Mouse (Mus musculus): ENCODE results near the gene Rhoh.

Rhoh gene

DNA sequence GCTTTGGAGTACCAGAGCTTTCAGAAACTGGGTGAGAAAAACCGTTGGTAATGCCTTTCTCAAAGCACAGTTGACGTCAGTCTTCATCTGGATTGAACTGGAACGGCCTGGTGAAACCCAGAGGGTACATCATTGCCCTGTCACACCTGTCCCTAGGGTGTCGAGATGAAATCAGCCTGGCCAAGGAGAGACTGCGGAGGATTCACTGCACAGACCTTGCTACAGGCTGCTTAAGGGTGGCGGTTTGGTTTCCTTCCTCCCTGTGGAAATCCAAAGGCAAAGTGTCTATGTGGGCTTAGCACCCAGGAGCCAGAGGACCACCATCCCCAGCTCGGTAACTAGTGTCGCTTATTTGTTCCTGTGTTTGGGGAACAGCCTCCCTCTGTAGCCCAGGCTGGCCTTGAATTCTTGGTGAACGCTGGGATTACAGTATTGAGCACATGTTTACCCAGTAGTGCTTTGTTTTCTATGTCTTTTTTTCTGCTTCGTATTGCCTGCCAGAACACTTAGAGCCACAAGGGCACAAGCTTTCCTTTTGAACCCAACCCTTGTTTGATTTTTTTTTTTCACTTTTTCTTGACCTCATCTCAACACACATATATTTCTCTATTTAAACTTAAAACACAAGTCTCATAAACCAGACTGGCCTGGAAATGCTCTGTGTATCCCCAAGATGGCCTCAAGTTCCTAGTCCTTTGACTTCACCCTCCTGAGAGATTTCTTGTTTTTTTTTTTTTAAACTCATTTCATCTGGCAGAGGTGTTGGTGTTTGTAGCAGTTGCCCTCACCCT is at the start of gene Rhoh:
Rhoh (plus strand) TSS at position 60 of the 791 bp plus-strand sequence.
- no peak for DNase-seq (ENCODE audit: low spot score in 2 of 2)

DNA sequence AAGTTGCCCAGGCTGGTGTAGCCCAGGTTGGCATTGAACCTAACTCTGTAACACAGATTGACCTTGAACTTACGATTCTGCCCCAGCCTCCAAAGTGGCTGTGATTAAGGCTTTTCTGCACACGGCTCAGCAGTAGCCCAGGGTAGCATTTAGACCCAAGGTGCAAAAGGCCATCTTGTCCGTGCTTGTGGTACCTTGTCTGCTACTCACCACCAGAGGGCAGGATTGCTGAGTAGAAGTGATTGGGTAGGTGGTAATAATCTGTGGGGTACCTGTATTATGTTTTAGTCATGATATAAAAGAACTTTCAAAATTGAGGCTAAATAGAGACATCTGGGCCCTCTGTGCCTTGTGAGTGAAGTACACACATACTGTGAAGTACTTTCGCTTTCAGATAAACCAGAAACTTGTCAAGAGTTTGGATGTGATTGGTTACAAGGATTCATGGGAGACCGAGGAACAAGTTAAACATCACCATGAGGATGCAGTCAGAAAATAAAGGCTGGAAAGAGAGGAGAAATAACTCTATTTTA is 37.3 kb upstream of the Rhoh start:
- no peak for DNase-seq (ENCODE audit: low spot score in 2 of 2)

DNA sequence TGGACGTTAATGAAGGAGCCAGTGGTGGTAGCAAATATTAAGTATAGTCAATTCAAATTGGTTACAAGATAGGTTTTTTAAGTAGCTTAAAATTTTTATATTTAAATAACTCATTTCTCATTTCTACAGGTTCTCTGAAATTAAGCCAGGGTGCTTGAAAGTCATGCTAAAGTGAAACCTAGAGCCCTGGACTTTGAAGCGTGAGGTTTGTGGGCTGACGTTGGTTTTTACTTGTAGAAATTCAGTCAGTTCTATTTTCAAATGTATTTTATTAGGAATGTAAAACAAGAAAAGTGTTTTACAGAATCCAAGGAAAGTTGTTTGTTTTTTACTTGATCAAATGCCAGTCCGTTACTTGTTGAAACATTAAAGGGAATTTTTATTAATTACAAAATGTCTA is 34.5 kb upstream of the Rhoh start:
- no peak for DNase-seq (ENCODE audit: low spot score in 2 of 2)

- no peak for DNase-seq (ENCODE audit: low spot score in 2 of 2)
Measured at GRCm38 (mm10) chr5:65827102-65827501, 33.9 kb upstream of the Rhoh start.

GRCm38 (mm10) chr5:65828261-65828660 is 32.8 kb upstream of the Rhoh start:
- no peak for DNase-seq (ENCODE audit: low spot score in 2 of 2)

- no peak for DNase-seq (ENCODE audit: low spot score in 2 of 2)
Measured at GRCm38 (mm10) chr5:65829059-65829458, 32.0 kb upstream of the Rhoh start.

DNA sequence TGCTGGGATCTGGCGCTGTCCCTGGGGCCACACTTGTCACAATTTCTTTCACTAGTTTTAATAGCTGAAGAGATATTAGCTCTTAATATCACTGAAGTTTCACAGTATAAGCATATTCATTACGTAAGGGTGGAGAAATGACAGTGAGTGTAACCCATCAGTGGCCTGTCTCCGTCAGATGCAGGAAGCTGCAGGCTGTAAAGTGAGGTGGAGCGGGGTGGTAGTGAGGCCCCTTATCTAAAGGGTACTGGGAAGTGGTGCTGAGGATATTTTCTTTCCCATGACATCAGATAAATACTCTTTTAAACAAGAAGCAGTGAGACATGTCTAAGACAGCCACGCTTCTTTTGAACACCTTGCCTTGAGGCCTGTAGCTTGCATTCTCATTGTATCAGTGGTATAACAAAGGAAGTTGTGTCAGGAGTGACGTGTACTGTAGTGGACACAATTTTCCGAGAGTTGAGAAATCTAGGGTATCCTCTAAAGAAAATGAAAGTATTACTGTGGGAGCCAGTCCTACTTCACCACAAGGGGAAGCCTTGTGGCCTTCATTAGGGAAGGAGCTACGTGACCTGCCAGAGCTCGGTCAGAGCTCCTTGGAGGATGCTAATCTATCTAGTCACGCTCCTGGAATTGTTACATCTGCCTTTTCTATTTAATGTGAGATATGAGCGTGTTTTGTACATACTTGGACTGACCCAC is 28.9 kb upstream of the Rhoh start:
- no peak for DNase-seq (ENCODE audit: low spot score in 2 of 2)

DNA sequence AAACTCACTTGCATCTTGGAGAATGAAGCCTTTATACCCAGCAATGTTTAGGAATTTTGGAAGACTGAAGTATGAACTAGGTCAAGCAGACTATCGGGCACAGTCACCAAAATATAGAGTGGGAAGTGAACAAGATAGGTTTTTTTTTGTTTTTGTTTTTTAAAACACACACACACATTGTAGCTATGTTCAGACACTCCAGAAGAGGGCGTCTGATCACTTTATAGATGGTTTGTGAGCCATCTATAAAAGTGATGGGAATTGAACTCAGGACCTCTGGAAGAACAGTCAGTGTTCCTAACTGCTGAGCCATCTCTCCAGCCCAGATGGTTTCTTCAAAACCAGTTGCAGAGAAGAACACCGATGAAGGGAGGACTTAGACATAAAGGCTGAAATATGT is 27.9 kb upstream of the Rhoh start:
- no peak for DNase-seq (ENCODE audit: low spot score in 2 of 2)

DNA sequence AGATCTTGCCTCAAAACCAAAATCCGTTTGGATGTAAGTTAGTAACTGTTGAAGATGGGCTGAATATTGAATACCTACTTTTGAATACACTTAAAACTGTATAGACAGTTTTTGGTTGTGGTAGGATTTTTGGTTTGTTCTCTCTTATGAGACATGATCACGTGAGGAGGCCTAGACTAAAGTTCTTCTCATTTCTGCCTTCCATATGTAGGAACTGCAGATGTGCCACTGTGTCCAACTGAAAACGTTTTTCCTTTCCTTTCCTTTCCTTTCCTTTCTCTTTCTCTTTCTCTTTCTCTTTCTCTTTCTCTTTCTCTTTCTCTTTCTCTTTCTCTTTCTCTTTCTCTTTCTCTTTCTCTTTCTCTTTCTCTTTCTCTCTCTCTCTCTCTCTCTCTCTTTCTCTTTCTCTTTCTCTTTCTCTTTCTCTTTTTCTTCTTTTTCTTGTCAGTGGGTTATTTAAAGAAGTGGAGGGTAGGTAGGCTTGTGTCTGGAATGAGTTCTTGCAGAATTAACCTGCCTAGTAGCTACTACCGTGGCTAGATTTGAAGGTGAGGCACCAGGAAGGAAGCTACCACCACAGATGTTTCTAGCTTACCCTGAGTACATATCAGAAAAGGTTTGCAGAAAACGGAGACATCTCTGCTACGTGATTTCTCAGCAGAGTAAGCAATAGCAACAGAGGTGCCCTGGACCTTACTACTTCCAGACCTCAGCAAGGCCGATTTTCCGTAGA is 27.1 kb upstream of the Rhoh start:
- DNase-seq (ENCODE audit: low spot score in 2 of 2), result no peak

DNA sequence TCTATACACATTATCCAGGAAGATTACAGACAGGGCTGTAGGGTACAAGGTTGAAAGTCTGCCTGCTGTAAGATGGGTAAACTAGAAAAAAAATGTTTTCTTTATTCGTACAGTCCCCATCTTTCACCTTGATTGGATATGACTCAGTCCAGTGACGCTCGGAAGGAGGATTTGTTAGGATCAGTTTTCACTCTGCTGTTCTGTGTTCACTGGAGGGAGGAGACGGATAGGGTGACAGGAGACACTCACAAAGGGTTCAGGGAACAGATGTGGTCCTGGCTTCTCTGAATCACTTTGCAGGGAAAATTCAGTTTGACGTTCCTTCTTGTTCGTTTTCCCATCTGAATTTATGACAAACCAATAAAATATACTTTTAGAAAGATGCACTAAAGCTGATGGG is 23.0 kb upstream of the Rhoh start:
- peak in 1 of 2 experiments; percentile 6 for DNase-seq (ENCODE audit: low spot score in 2 of 2)

GRCm38 (mm10) chr5:65842947-65843346 is 18.1 kb upstream of the Rhoh start:
- no peak for DNase-seq (ENCODE audit: low spot score in 2 of 2)

DNA sequence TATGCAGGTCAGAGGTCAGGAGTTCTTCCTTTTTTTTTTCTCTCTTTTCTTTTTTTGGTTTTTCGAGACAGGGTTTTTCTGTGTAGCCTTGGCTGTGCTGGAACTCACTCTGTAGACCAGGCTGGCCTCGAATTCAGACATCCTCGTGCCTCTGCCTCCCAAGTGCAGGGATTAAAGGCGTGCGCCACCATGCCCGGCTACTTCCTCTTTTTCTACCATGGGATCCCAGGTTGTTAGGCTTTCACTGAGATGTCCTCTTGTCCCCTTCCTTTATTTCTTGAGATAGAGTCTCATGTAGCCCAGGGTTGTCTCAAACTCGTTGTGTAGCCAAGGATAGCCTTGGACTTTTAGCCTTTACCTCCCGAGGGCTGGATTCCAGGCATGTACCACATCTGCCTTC is 14.5 kb upstream of the Rhoh start:
- no peak for DNase-seq (ENCODE audit: low spot score in 2 of 2)

DNA sequence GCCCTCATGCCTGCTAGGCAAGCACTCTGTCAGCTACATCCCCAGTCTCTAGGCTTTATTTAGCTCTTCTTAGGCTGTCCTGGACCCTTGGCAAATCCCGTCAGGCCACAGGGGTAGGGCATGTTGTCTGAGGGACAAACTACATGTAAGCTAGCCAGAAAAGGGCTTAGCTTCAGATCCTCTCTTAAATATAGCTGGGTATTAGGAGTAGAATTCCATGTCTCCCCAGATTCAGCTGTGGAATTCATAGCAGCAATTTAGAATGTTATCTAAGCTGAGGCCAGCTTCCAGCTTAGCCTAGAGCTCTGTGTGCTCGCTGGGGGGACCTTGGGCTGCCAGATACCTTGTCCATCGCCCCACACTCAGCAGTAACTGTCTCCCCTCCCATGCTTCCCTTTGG is 14.1 kb upstream of the Rhoh start:
- no peak for DNase-seq (ENCODE audit: low spot score in 2 of 2)

DNA sequence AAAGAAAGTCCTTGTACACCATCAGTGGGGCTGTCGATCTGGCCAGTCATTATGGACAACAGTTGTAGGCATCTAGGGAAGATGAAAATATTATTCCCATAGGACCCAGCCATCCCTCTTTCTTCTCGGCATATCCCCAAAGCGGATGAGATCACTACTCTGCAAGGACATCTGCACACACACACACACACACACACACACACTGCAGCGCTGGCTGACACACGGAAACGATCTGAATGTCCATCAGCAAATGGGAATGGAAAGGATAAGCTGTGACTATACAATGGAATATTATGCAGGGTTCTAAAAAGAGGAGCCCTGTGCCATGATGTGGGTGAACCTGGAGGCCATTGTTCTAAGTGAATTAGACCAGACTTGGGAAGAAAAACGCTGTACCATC is 13.4 kb upstream of the Rhoh start:
- no peak for DNase-seq (ENCODE audit: low spot score in 2 of 2)

DNA sequence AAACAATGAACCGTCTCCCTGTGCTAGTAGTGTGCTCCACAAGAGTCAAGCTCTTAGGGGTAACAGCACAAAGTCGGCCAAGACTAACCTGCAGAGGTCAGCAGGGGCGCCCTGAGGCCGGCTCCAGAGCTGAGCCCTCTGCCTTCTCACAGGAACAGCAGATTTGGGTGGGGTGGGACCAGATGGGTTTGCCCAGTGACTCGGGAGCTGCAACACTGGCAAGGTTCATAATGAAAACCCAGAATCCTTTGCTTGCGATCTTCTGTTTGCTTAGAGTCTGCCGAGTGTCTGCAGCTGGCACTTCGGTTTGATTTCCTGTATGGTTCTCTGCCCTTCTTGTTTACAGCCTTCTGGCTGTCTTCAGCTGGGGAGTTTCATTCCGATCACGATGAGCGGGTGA is 10.2 kb upstream of the Rhoh start:
- DNase-seq (ENCODE audit: low spot score in 2 of 2), result no peak

DNA sequence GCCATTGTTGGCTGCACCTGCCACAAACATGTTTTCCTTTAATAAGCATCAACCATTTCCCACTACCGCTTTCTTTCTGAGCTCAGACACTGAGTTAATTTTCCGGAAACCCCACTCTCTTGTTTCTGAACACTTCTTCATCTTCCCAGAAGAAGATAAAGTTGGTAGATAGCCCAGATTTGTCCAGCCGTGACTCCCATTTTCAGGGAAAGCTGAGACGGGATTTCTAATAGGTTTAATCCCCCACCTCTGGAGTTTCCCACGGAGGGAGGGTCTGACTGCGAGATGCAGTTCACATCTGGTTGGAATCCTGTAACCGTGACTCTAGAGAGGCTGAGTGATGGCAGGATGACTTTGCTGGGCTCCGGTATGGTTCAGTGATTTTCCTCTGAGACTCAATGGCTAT is 6.2 kb upstream of the Rhoh start:
- no peak for DNase-seq (ENCODE audit: low spot score in 2 of 2)

DNA sequence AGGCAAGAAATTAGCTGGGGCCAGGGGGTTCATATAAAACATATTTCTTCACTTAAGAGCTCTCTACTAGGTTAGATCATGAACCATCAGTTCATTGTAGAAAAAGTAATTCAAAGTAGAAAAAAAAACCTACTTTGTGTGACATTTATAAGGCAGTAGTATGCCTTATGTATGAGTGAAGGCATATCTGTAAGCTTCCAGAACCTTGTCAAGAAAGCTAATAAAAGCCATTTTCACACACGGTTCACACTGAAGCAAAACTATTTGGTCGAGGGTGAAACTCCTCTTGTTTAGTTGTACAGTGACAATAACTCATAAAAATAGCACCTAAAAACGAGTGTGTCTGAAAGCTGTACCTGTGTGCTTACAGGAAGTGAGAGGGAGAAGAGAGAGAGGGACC is 5.4 kb upstream of the Rhoh start:
- DNase-seq (ENCODE audit: low spot score in 2 of 2), result no peak

- DNase-seq (ENCODE audit: low spot score in 2 of 2), result no peak
Measured at GRCm38 (mm10) chr5:65856591-65857411, 4.2 kb upstream of the Rhoh start.

DNA sequence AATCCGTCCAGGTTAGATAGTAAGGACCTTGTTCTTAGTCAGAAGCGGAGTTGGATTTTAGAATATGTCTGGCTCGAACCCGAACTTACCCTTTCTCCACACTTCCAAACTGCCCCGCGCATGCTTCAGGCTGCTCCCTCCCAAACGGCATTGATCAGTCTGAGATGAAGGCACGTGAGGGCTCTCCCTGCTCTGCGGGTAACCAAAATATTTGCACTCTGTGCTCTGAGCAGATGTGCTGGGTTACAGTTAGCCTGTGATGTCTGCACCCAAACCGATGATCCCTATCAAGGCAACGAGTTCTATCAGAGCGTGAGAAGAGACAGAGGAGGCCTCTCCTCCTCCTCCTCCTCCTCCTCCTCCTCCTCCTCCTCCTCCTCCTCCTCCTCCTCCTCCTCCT is 3.1 kb upstream of the Rhoh start:
- DNase-seq (ENCODE audit: low spot score in 2 of 2), result no peak

GRCm38 (mm10) chr5:65858355-65858754 is 2.7 kb upstream of the Rhoh start:
- no peak for DNase-seq (ENCODE audit: low spot score in 2 of 2)

GRCm38 (mm10) chr5:65858898-65859297 is 2.1 kb upstream of the Rhoh start:
- DNase-seq (ENCODE audit: low spot score in 2 of 2), result no peak

DNA sequence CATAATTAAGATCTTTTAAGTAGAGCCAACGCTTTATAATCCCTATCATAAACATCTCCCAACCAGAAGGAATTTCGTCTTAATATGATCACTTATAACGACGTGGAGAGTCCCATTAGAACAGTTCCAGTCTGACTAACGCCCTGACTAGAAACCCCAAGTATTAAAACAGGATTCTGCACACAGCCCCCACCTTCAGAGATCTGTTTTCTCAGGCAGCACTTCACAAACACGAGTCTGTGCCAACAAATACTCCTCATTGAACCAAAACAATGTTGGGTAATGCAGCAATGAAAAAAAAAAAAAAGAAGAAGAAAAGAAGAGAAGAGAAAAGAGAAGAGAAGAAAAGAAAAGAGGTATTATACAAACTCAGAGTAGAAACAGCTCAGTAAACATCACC is 1.6 kb upstream of the Rhoh start:
- no peak for DNase-seq (ENCODE audit: low spot score in 2 of 2)

All from urinary bladder, postnatal 4 days (tissue).